Mouse (Mus musculus) midbrain, embryonic 11.5 days (tissue): ENCODE results near the gene Fam13c. TPM values are rescaled to one million over a fixed set of nuclear protein-coding genes. Genes with fewer than 3 reads are reported as not detected.

Experiments
- ATAC-seq: fragments of 200-750 bp; cut with Nextera tagmentation; 2 replicates; pipeline ENCODE4 v1.8.0; 2017; ENCODE audit warnings: moderate TSS enrichment, moderate library complexity; ENCODE audit not compliant: low FRiP score
- DNase-seq: peaks from one replicate; pipeline ENCODE4 v3.0.0; 2015; ENCODE audit warnings: low spot score; ENCODE audit errors: missing footprints
- H3K27ac ChIP-seq: fragments of 300-500 bp; sonication (generic); 2 replicates; pipeline ENCODE4 v1.5.1; 2014; ENCODE audit warnings: low read depth, low read length
- H3K27me3 ChIP-seq: fragments of 300-500 bp; sonication (generic); 2 replicates; pipeline ENCODE4 v1.6.1; 2014; ENCODE audit warnings: mild to moderate bottlenecking, low read length, moderate library complexity, mixed read lengths; ENCODE audit not compliant: control insufficient read depth, insufficient read depth
- H3K36me3 ChIP-seq: fragments of 300-500 bp; sonication (generic); 2 replicates; pipeline ENCODE4 v1.6.1; 2014; ENCODE audit warnings: mild to moderate bottlenecking, low read length, moderate library complexity, mixed read lengths; ENCODE audit not compliant: control insufficient read depth, insufficient read depth
- H3K4me1 ChIP-seq: fragments of 300-500 bp; sonication (generic); 2 replicates; pipeline ENCODE4 v1.6.1; 2014; ENCODE audit warnings: low read length; ENCODE audit not compliant: control insufficient read depth, insufficient read depth
- H3K4me2 ChIP-seq: fragments of 300-500 bp; sonication (generic); 2 replicates; pipeline ENCODE4 v1.6.1; 2014; ENCODE audit warnings: mild to moderate bottlenecking, moderate library complexity
- H3K4me3 ChIP-seq: fragments of 300-500 bp; sonication (generic); 2 replicates; pipeline ENCODE4 v1.5.1; 2014; ENCODE audit warnings: low read depth, low read length
- H3K9ac ChIP-seq: fragments of 300-500 bp; sonication (generic); 2 replicates; pipeline ENCODE4 v1.6.1; 2014; ENCODE audit warnings: low read length
- H3K9me3 ChIP-seq: fragments of 300-500 bp; sonication (generic); 2 replicates; pipeline ENCODE4 v1.6.1; 2016; ENCODE audit warnings: low read length; ENCODE audit not compliant: control insufficient read depth
- whole genome bisulfite sequencing: fragments of 180-500 bp; shearing (Covaris S2); extraction: QIAGEN DNeasy Blood & Tissue Kit; methylation state at CpG from one replicate; pipeline ENCODE4 v1.1.7; 2014; 5-methylcytosine and 5-hydroxymethylcytosine counted together
- polyA plus RNA-seq: library from polyadenylated mRNA; unstranded; fragments of >200 nt; fragmentation: Nextera tagmentation; extraction: Ambion mirVana; gene quantifications from 2 replicates; pipeline ENCODE4 v1.2.1, GENCODE M21; 2014

The Fam13c gene
- polyA plus RNA-seq, 1 experiment from 2014 or later: 18.6 TPM

DNA sequence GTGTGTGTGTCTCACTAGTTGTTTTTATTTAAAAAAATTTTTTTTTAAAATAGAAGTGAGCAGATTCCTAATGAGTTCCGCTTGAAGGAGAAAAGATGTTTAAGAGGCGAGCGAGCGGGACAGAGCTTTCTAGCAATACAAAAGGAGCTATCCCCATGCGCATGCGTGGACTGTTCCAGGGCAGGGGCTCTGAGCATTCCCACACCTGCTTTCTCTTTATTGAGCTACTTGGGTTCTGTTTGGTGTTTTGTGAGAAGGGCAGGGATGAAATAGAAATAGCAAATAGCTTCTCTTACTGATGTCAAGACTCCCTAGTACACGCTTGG is 45.0 kb downstream of the Fam13c start:
- no peaks in the 10 kb centered on the region for H3K36me3 ChIP-seq
- WGBS: 7% methylated on average over 7 of the region's 7 CpGs
- peak overlapping the region; percentile 12; the same call in 1 of the 2 replicates for H3K4me2 ChIP-seq
- ATAC-seq: peak; percentile 82
- peak overlapping the region; percentile 68; the same call in 1 of the 2 replicates for H3K27ac ChIP-seq
- no peak for DNase-seq
- H3K27me3 ChIP-seq: no peaks in the 10 kb centered on the region
- peaks cover 11% of the 10 kb centered on the region for H3K4me1 ChIP-seq
- no peaks in the 10 kb centered on the region for H3K9me3 ChIP-seq
- 0 out of 2 replicates have a peak overlapping the region, but pooled peaks have one; percentile 28 for H3K9ac ChIP-seq
- H3K4me3 ChIP-seq: no peak overlapping the region

DNA sequence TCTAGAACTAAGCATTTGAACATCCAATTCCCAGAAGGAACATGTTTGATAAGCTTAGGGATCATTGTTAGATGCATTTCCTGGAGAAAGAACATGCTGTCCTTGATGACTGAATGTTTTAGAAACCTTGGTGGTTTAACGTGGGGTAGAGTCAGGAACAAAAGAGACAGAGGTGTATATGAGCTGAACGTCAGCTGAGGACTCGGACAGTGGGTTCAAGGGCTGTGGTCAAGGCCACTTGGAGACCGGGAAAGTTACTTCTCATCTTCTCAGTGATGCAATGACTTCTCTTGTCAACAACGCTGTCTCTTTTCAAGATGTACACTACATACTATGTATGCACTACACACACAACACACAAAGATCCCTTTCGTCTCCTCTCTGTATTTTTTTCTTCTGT is 46.4 kb downstream of the Fam13c start:
- H3K4me3 ChIP-seq: no peak overlapping the region
- DNase-seq: no peak
- H3K27ac ChIP-seq: no peak overlapping the region
- no peak overlapping the region for H3K9ac ChIP-seq
- no peak for ATAC-seq
- no peaks in the 10 kb centered on the region for H3K27me3 ChIP-seq
- no peak overlapping the region for H3K4me2 ChIP-seq
- no peaks in the 10 kb centered on the region for H3K36me3 ChIP-seq
- no peaks in the 10 kb centered on the region for H3K9me3 ChIP-seq
- H3K4me1 ChIP-seq: peaks cover 11% of the 10 kb centered on the region
- 88% methylated on average over 6 of the region's 6 CpGs for WGBS

DNA sequence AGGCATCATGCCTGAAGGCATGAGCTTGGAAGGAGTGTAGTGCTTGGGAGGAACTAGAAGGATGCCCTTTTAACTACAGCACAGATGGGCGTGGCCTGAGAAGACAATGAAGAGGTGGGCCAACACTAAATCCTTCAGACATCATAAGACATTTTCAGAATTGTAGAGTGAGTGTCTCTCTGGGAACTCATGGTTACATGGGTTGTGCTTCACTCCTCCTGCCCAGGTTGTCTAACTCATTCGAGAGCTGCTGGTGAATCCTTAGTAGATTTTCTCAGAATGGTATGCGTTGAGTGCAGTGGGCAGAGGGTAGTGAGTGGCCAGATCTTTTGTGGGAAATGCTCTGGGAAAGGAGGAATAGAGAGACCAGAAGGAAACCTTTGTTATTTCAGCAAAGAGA is 53.6 kb downstream of the Fam13c start:
- no peak overlapping the region for H3K9ac ChIP-seq
- H3K9me3 ChIP-seq: no peaks in the 10 kb centered on the region
- no peak overlapping the region for H3K4me3 ChIP-seq
- WGBS: 87% methylated on average over 3 of the region's 3 CpGs
- no peak overlapping the region for H3K4me2 ChIP-seq
- no peak for DNase-seq
- no peaks in the 10 kb centered on the region for H3K36me3 ChIP-seq
- ATAC-seq: no peak
- H3K27ac ChIP-seq: no peak overlapping the region
- no peaks in the 10 kb centered on the region for H3K4me1 ChIP-seq
- H3K27me3 ChIP-seq: no peaks in the 10 kb centered on the region

DNA sequence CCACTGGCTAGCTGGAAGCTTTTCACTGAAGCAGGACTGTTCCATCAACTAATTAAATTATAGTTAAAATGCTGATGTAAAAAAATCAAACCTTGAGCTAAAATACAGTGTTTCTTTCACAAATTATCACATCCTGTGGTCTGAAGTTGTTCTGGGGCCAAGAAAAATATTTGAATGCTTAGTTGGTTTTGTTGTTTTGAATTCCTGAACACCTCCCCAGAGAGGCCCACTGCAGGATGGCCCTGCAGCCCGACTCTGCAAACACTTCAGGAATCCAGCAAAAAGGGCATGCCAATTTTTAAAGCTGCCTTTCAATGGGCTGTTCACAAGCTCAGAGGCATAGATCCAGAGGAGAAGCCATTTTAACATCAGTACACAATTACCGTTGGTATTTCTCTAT is 54.2 kb downstream of the Fam13c start:
- DNase-seq (peak; percentile 82), ATAC-seq (no peak)
- Histone ChIP-seq H3K27me3 (no peaks in the 10 kb centered on the region), H3K4me2 (no peak overlapping the region), H3K9me3 (no peaks in the 10 kb centered on the region), H3K27ac (no peak overlapping the region), H3K36me3 (no peaks in the 10 kb centered on the region), H3K9ac (no peak overlapping the region), H3K4me1 (no peaks in the 10 kb centered on the region), H3K4me3 (no peak overlapping the region)
- WGBS: 73% methylated on average over 2 of the region's 2 CpGs

DNA sequence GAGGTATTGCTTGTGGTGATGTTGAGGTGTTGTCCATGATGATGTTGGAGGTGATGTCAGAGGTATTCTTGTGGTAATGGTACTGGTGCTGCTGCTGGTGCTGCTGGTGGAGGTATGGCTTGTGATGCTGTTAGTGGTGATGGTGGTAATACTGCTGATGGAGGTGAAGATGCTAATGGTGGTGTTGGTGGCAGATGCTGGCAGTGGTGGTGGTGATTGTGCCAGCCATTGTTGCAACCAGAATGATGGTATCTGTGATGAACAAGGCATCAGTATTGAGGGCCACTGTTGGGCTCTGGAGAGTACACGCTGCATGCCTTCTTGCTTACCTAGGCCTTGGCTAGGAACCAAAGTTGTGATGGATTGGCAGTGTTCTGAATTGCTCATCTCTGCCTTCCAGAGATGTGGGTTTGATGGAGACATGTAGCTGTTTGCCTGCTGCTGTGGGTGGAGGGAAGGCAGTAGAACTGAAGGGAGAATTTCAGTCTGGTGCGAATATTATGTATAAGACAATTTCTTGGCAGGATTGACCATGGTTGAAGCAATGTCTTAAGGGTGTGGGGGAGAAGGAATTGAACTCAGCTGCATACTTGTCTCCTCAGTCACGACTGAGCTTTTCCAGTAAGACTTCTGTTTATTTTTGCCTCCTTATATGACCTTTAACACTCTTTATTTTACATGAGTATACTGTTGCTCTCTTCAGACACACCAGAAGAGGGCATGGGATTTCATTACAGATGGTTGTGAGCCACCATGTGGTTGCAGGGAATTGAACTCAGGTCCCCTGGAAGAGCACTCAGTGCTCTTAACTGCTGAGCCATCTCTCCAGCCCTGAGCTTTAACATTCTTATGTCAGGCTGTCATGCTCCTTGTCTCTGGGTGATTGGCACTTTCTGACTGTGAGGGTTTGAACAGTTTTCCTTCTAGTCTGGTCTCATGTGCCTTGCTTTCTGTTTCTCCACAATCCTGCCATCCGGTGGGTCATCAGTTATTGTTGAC is 55.1 kb downstream of the Fam13c start:
- H3K4me2 ChIP-seq: no peak overlapping the region
- no peak overlapping the region for H3K4me3 ChIP-seq
- H3K9me3 ChIP-seq: no peaks in the 10 kb centered on the region
- H3K4me1 ChIP-seq: no peaks in the 10 kb centered on the region
- no peaks in the 10 kb centered on the region for H3K36me3 ChIP-seq
- no peak overlapping the region for H3K9ac ChIP-seq
- H3K27me3 ChIP-seq: no peaks in the 10 kb centered on the region
- DNase-seq (no peak), ATAC-seq (no peak)
- H3K27ac ChIP-seq: no peak overlapping the region
- 78% methylated on average over 4 of the region's 4 CpGs for WGBS

DNA sequence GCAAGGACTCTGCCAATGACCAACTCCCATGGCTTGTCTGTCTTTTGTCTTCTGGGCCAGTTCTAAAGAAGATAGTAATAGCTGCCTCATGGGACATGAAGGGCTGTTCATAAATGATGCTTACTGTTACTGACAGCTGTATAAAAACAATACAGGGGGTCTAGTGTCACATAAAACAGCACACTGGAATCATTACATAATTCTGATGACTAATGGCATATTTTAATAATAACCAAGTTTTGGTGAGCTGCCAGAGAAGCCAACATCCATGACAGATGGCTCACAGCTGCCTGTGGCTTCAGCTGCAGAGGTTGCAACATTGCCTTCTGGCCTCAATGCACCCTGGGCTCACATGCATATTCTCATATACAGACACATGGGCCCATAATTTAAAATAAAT is 56.7 kb downstream of the Fam13c start:
- no peaks in the 10 kb centered on the region for H3K9me3 ChIP-seq
- H3K4me2 ChIP-seq: no peak overlapping the region
- H3K27me3 ChIP-seq: no peaks in the 10 kb centered on the region
- no peaks in the 10 kb centered on the region for H3K4me1 ChIP-seq
- ATAC-seq (no peak), DNase-seq (no peak)
- H3K36me3 ChIP-seq: no peaks in the 10 kb centered on the region
- no peak overlapping the region for H3K9ac ChIP-seq
- H3K27ac ChIP-seq: no peak overlapping the region
- H3K4me3 ChIP-seq: no peak overlapping the region

DNA sequence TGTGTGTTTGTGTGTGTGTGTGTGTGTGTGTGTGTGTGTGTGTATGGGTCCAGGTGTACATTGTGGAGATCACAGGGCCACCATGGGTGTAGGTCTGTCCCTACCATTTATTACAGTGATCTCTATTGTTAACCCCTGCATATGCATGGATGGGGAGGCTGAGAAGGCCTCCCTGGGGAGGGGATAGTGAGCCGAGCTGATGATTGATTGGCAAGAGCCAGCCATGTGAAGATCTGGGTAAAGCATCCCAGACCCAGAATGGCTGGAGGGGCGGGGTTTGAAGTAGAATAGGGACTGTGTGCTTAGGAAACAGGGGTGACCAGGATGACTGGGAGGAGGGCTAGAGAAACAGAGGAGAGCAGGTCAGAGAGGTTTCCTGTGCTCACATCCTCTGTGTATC is 58.0 kb downstream of the Fam13c start:
- Histone ChIP-seq H3K4me2 (no peak overlapping the region), H3K4me1 (no peaks in the 10 kb centered on the region), H3K9ac (no peak overlapping the region), H3K27ac (no peak overlapping the region), H3K4me3 (no peak overlapping the region), H3K27me3 (no peaks in the 10 kb centered on the region), H3K9me3 (no peaks in the 10 kb centered on the region), H3K36me3 (no peaks in the 10 kb centered on the region)
- DNase-seq: peak; percentile 33
- no peak for ATAC-seq
- WGBS: 68% methylated on average over 2 of the region's 2 CpGs

DNA sequence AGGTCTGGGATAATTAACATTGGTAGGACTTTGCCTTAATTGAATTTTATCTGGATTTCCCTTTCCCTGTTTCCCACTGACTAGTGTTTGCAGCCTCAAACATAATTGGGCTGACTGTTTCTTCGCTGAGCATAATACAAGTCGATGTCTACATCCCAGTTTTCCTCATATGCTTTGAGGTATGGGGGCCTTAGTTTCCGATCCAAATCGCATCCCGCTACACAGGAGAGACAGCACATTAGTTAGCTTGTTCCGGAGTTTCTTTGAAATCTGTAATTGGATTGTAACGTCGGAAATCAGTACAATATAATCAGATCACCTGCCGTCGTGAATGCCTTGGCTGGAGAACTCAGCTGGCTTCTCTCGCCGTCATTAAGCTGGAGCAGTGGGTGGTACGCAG is 59.0 kb downstream of the Fam13c start:
- no peak overlapping the region for H3K9ac ChIP-seq
- H3K36me3 ChIP-seq: no peaks in the 10 kb centered on the region
- no peaks in the 10 kb centered on the region for H3K9me3 ChIP-seq
- ATAC-seq (no peak), DNase-seq (peak; percentile 80)
- H3K4me3 ChIP-seq: no peak overlapping the region
- no peak overlapping the region for H3K4me2 ChIP-seq
- 43% methylated on average over 13 of the region's 13 CpGs for WGBS
- no peak overlapping the region for H3K27ac ChIP-seq
- no peaks in the 10 kb centered on the region for H3K27me3 ChIP-seq
- H3K4me1 ChIP-seq: no peaks in the 10 kb centered on the region

DNA sequence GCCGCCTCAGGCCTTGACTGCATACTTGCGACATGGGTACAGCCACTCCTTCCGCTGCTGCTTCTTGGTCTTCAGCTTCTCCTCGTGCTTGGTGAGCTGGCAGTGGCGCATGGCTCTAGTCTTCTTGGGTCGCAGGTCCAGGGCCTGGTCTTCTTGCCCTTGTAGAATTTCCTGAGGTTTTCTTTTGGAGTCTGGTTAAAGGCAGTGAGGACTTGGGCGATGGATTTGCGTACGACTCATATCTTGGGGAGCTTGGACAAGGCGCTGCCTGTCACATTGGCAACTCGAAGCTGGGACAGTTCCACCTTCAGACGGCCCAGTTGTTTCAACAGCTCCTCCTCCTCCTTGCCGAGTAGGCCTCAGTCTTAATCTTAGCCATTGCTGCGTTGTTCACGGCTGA is 64.6 kb downstream of the Fam13c start:
- Histone ChIP-seq H3K4me3 (no peak overlapping the region), H3K36me3 (no peaks in the 10 kb centered on the region), H3K9ac (no peak overlapping the region), H3K27ac (no peak overlapping the region), H3K27me3 (no peaks in the 10 kb centered on the region), H3K4me2 (no peak overlapping the region), H3K9me3 (peaks cover 3% of the 10 kb centered on the region; the same call in 1 of the 2 replicates), H3K4me1 (no peaks in the 10 kb centered on the region)
- ATAC-seq: no peak
- DNase-seq: peak; percentile 21
- 92% methylated on average over 15 of the region's 15 CpGs for WGBS
